Mouse (Mus musculus) cerebellum, postnatal 14 days (tissue): ENCODE data around the gene Cog4.
"Not testable (repeated sequence)": the region's sequence is repeated elsewhere in the genome, so short reads cannot be mapped to it uniquely, and the experiment has no call there.

Experiments used
- DNase-seq, 2 experiments: peaks; one replicate each; pipeline ENCODE4 v3.0.0; 2021; ENCODE audit warnings: mixed read lengths in 2 of 2

Gene Cog4

DNA sequence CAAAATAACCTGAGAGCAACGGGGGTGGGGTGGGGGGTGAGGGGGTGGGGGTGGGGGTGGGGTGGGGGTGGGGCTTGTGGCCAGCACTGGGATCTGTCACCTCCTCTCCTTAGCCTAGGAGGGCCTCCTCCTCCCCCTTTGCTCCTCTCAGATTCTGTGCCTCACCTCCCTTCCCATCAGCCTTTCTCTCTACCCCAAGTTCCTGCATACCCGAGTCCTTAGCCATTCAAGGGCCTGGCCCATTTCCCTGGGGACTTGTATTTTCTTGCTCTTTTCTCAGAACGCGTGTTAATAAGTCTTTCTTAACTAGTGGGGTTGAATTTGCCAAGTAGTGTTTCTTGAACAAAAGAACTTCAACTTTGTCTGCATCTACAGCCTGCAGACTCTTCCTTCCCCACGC, 80.3 kb downstream of the Cog4 start:
- DNase-seq: no peak

DNA sequence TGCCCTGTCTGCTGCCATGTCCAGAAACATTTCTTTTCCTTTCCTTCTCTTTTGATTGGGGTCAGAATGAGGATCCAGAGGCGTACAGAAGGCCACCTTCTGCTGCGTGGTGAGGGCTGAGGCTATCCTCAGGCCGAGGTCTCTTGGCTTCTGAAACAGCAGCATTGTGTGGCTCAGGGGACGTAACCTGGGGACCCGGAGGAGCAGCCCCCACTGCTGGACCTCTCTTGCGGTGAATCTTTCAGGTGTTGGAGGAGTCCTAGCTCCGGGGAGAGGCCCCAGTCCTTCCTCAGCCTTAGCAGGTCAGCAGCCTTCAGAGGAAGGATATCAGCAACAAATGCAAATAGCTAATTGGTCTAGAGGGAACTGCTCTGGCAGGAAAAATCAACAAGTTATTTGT, 82.0 kb downstream of the Cog4 start:
- DNase-seq: no peak

DNA sequence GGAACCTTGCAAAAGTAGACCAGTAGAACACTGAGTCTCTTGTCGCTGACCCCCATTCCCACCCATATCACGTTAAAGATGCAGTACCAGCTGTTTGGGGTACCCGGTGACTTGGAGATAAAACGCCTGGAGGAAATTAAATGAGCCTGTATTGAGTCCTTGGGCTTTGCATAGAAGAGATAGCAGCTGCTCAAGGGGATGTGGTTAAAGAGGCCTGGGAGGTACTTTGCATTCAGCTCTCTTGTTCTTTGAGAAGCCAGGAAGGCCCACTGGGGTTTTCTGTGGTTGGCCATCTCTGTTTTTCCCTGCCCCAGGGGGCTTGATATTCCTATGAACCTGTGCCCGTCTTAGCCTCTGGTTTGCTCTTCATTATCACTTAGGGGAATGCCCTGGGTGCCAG, 82.7 kb downstream of the Cog4 start:
- no peak for DNase-seq

DNA sequence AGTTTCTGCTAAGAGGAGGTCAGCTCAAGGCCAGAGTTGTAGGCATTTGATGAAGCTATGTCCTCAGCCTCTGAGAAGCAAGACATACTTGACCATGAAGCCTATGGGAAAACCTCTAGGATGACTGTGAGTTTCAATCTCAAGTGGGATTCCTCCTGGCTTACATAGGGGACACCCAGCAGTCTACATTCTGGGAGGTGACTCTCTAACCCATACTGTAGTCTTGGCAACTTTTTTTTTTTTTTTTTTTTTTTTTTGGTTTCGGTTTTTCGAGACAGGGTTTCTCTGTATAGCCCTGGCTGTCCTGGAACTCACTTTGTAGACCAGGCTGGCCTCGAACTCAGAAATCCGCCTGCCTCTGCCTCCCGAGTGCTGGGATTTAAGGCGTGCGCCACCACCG, 83.3 kb downstream of the Cog4 start:
- not testable (repeated sequence) for DNase-seq

DNA sequence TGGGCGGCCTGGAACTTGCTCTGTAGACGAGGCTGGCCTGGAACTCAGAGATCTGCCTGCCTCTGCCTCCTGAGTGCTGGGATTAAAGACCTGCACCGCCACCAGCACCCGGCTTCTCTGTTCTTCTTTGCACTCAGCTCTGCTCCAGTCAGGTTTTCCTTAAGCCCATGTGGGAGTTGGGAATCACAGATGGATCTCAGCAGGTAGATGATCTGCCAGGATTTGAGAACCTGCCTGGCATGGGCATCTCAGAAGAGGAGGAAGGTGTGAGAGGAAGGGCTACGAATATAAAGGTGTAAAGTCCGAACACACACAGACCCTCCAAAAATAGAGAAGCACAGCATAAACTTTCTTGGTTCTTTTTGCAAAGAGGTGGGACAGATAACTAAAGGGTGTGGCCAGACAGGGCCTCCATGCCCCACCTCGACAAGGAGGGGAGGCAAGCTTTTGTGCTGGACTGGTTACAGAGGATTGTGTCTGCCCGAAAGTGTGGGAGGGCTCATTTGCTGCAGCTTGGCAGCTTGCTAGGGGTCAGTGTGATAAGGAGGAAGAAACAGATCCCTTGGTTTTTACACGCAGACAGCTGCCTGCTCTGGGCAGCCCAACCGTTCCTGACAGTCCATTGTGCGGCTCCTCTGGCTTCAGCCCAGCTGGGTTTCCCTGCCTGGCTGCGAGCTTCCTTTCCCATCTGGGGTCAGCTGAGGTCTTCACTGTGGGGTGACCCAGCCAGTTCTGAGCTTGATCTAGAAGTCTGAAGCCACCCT, 85.0 kb downstream of the Cog4 start:
- DNase-seq: peak; percentile 76
